Mouse (Mus musculus) granulocyte monocyte progenitor cell, adult 5-6 weeks (primary cell): Measurements from ENCODE around the gene Lhpp. TPM values are rescaled to one million over a fixed set of nuclear protein-coding genes. Genes with fewer than 3 reads are reported as not detected.

Source experiments
- total RNA-seq, 2 experiments: library from RNA; stranded (forward) in 1 of 2; stranded (reverse) in 1 of 2; fragments of 200-712, 200-1000 nt in 1 of 2; fragments of >200 nt in 1 of 2; fragmentation: Nextera tagmentation in 1 of 2; gene quantifications; 2 replicates each; pipeline ENCODE4 v1.2.3; 2014 to 2017

Gene Lhpp
- total RNA-seq, 2 experiments from 2014 or later = 7.3 to 11.5 TPM

Other genes with a start within 250 kb of the Lhpp start
- 85.2 and 105 TPM in 2 replicates for gene Oat, start 34.2 kb upstream of the Lhpp start, total RNA-seq (2014; fragmentation: Nextera tagmentation)
- gene Oat, start 34.2 kb upstream of the Lhpp start, total RNA-seq (2017) = 97.3 and 99.4 TPM in 2 replicates
- not detected in 2 replicates for gene Nkx1-2, start 11.0 kb upstream of the Lhpp start, total RNA-seq (2014; fragmentation: Nextera tagmentation)
- gene Nkx1-2, start 11.0 kb upstream of the Lhpp start, total RNA-seq (2017) = not detected in 2 replicates
- gene Fam53b, start 203.2 kb downstream of the Lhpp start, total RNA-seq (2014; fragmentation: Nextera tagmentation) = 20.1 and 27.7 TPM in 2 replicates
- 11.1 and 12.5 TPM in 2 replicates for gene Fam53b, start 203.2 kb downstream of the Lhpp start, total RNA-seq (2017)
- gene Eef1akmt2, start 242.0 kb downstream of the Lhpp start, total RNA-seq (2014; fragmentation: Nextera tagmentation) = 22.1 and 26.8 TPM in 2 replicates
- 51.4 and 61.2 TPM in 2 replicates for gene Eef1akmt2, start 242.0 kb downstream of the Lhpp start, total RNA-seq (2017)
- gene Abraxas2, start 248.6 kb downstream of the Lhpp start, total RNA-seq (2014; fragmentation: Nextera tagmentation) = 43.0 and 44.0 TPM in 2 replicates
- gene Abraxas2, start 248.6 kb downstream of the Lhpp start, total RNA-seq (2017) = 36.1 and 40.2 TPM in 2 replicates